Mouse (Mus musculus) inflammation-experienced regulatory T-cells, adult 6 months (primary cell): ENCODE data around the gene Amdhd2. TPM values are rescaled to one million over a fixed set of nuclear protein-coding genes. Genes with fewer than 3 reads are reported as not detected.

Experiments used
- ATAC-seq: one replicate; pipeline ENCODE4 v1.8.0; 2017
- polyA plus RNA-seq, 3 experiments: library from polyadenylated mRNA; unstranded; fragments of 100-300 nt; shearing (Covaris generic); gene quantifications; one replicate each; pipeline ENCODE4 v1.2.1; 2017

Gene Amdhd2
- 10 to 100 TPM; 21.6 to 30.0 (median 29.7) TPM for polyA plus RNA-seq

- ATAC-seq = peak; percentile 65
Observed at GRCm38 (mm10) chr17:24163176-24163962, at the start of gene Amdhd2. Amdhd2 (minus strand) TSS chr17:24163766.

- ATAC-seq = no peak
Observed at GRCm38 (mm10) chr17:24213186-24213585, 49.6 kb upstream of the Amdhd2 start.

GRCm38 (mm10) chr17:24212441-24213018 is 49.0 kb upstream of the Amdhd2 start:
- ATAC-seq = no peak

- peak; percentile 68 for ATAC-seq
Observed at GRCm38 (mm10) chr17:24211631-24212440, 48.3 kb upstream of the Amdhd2 start.

- no peak for ATAC-seq
Observed at GRCm38 (mm10) chr17:24210591-24210990, 47.0 kb upstream of the Amdhd2 start.

GRCm38 (mm10) chr17:24209916-24210240 is 46.3 kb upstream of the Amdhd2 start:
- no peak for ATAC-seq

- no peak for ATAC-seq
Observed at GRCm38 (mm10) chr17:24209043-24209915, 45.7 kb upstream of the Amdhd2 start, which contains the start of gene Ntn3. Ntn3 (minus strand) TSS chr17:24209531.

- ATAC-seq = no peak
Observed at GRCm38 (mm10) chr17:24208641-24209042, 45.1 kb upstream of the Amdhd2 start.

- ATAC-seq = no peak
Observed at GRCm38 (mm10) chr17:24207768-24208640, 44.4 kb upstream of the Amdhd2 start.

- peak; percentile 45 for ATAC-seq
Observed at GRCm38 (mm10) chr17:24206451-24207351, 43.1 kb upstream of the Amdhd2 start.

GRCm38 (mm10) chr17:24205908-24206361 is 42.4 kb upstream of the Amdhd2 start:
- peak; percentile 29 for ATAC-seq

GRCm38 (mm10) chr17:24205284-24205888 is 41.8 kb upstream of the Amdhd2 start, which contains the start of gene Tbc1d24:
Tbc1d24 (minus strand) TSS chr17:24205562.
- ATAC-seq = peak; percentile 47

GRCm38 (mm10) chr17:24204846-24205245 is 41.3 kb upstream of the Amdhd2 start:
- ATAC-seq = no peak

- no peak for ATAC-seq
Observed at GRCm38 (mm10) chr17:24203611-24204534, 40.3 kb upstream of the Amdhd2 start.

- no peak for ATAC-seq
Observed at GRCm38 (mm10) chr17:24203068-24203467, 39.5 kb upstream of the Amdhd2 start.

GRCm38 (mm10) chr17:24201092-24201491 is 37.5 kb upstream of the Amdhd2 start:
- no peak for ATAC-seq

GRCm38 (mm10) chr17:24199741-24200140 is 36.2 kb upstream of the Amdhd2 start:
- no peak for ATAC-seq

GRCm38 (mm10) chr17:24199252-24199651 is 35.7 kb upstream of the Amdhd2 start:
- no peak for ATAC-seq
